Mouse (Mus musculus) heart, embryonic 14.5 days (tissue): ENCODE measurements around the gene Gm17662. TPM values are rescaled to one million over a fixed set of nuclear protein-coding genes. Genes with fewer than 3 reads are reported as not detected.

Experiments
- ATAC-seq: fragments of 200-750 bp; cut with Nextera tagmentation; 2 replicates; pipeline ENCODE4 v1.8.0; 2017; ENCODE audit warnings: low read depth, moderate TSS enrichment; ENCODE audit not compliant: insufficient number of reproducible peaks, insufficient read depth, low FRiP score
- H3K27ac ChIP-seq, 2 experiments: fragments of 200-500 bp in 1 of 2; fragments of 300-500 bp in 1 of 2; sonication (generic) in 1 of 2; replicated peaks in 1 of 2; 2 replicates each; pipeline ENCODE4 v1.5.1; 2012 to 2014; ENCODE audit warnings: low read depth in 2 of 2, low read length in 2 of 2, control low read depth in 1 of 2, mild to moderate bottlenecking in 1 of 2, mixed read lengths in 1 of 2; ENCODE audit not compliant: control insufficient read depth in 1 of 2, insufficient read depth in 1 of 2
- H3K27me3 ChIP-seq: fragments of 300-500 bp; sonication (generic); 2 replicates; pipeline ENCODE4 v1.6.1; 2014; ENCODE audit warnings: mild to moderate bottlenecking, low read length, control low read depth; ENCODE audit not compliant: control insufficient read depth, insufficient read depth
- H3K36me3 ChIP-seq: fragments of 300-500 bp; sonication (generic); 2 replicates; pipeline ENCODE4 v1.6.1; 2014; ENCODE audit warnings: mild to moderate bottlenecking, control low read depth, low read length, mixed read lengths; ENCODE audit not compliant: control insufficient read depth, insufficient read depth
- H3K4me1 ChIP-seq, 2 experiments: fragments of 200-500 bp in 1 of 2; fragments of 300-500 bp in 1 of 2; sonication (generic) in 1 of 2; 2 replicates each; pipeline ENCODE4 v1.6.1; 2012 to 2014; ENCODE audit warnings: low read length in 2 of 2, control low read depth in 1 of 2, mixed read lengths in 1 of 2; ENCODE audit not compliant: control insufficient read depth in 2 of 2, insufficient read depth in 2 of 2
- H3K4me2 ChIP-seq: fragments of 300-500 bp; sonication (generic); 2 replicates; pipeline ENCODE4 v1.6.1; 2014; ENCODE audit warnings: mild to moderate bottlenecking, low read length
- H3K4me3 ChIP-seq, 2 experiments: fragments of 200-500 bp in 1 of 2; fragments of 300-500 bp in 1 of 2; sonication (generic) in 1 of 2; 2 replicates each; pipeline ENCODE4 v1.5.1; 2012 to 2014; ENCODE audit warnings: low read length in 2 of 2, mild to moderate bottlenecking in 2 of 2, control low read depth in 1 of 2, low read depth in 1 of 2, moderate library complexity in 1 of 2; ENCODE audit not compliant: control insufficient read depth in 1 of 2, insufficient read depth in 1 of 2
- H3K9ac ChIP-seq: fragments of 300-500 bp; sonication (generic); 2 replicates; pipeline ENCODE4 v1.6.1; 2014; ENCODE audit warnings: mild to moderate bottlenecking, low read length
- H3K9me3 ChIP-seq: fragments of 300-500 bp; sonication (generic); 2 replicates; pipeline ENCODE4 v1.6.1; 2016; ENCODE audit warnings: low read length, control low read depth; ENCODE audit not compliant: control insufficient read depth
- WGBS: fragments of 180-500 bp; shearing (Covaris S2); extraction: QIAGEN DNeasy Blood & Tissue Kit; methylation state at CpG from one replicate; pipeline ENCODE4 v1.1.7; 2014; 5-methylcytosine and 5-hydroxymethylcytosine counted together
- polyA plus RNA-seq: library from polyadenylated mRNA; unstranded; fragments of >200 nt; fragmentation: Nextera tagmentation; extraction: Ambion mirVana; gene quantifications from 2 replicates; pipeline ENCODE4 v1.2.1, GENCODE M21; 2014

The Gm17662 gene
- polyA plus RNA-seq, 1 experiment from 2014 or later: not detected

DNA sequence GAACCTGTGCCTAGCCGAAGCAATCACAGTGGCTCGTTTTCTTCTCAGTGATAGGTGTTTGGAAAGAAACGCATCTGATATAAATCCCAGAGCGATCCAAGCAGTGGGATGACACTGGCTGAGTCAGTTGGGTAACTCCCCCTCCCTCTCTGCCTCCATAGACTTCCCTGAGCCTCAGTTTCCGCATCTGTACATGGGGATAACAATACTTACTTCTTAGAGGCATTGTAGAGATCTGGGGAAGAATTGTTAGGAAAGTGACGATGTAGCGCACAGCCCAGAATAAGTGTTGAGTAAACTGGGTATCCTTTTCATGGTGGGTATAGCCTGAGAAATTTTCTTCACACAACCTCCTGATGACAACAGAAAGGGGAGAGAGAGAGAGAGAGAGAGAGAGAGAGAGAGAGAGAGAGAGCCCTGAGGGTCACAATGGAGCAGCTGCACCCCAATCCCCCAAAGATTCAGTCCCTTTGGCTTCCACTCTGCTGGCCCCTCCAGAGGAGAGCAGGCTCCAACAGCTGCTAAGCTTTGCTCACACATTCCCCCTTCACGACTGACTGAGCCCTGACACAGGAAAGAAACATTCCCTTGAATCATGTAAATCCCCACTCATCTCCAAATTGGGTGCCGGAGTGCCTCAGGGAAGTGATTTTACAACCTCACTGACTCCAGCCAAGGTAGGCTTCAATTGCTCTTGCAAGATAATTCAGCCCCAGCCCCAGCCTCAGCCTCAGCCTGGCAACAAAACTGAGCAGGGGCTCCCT, 31.6 kb downstream of the Gm17662 start:
- Histone ChIP-seq H3K36me3 (no peaks in the 10 kb centered on the region), H3K9me3 (no peaks in the 10 kb centered on the region), H3K4me3 (no peak overlapping the region), H3K4me1 (peaks cover 0 to 6% of the 10 kb centered on the region in 2 experiments; a peak in 3 of 4 replicates), H3K27ac (no peak overlapping the region), H3K27me3 (0 out of 2 replicates have a peak, but pooled peaks cover 3% of the 10 kb centered on the region), H3K9ac (no peak overlapping the region), H3K4me2 (no peak overlapping the region)
- no peak for ATAC-seq
- 68% methylated on average over 9 of the region's 9 CpGs for WGBS

DNA sequence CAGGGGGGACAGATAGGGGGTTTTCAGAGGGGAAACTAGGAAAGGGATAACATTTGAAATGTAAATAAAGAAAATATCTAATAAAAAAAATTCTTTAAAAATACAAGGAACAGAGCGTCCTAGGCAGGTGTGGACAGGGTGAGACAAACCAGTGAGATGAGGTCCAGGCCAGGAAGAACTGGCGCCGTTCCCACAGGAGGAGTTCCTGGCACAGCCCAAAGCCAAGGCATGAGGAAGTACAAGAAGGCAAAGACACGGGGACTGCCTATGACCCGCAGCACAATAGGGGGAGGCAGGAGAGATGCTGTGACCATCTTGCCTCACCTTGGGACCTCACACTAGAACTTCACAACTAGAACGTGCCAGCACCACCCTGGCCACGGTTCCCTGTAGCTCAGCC, 34.6 kb downstream of the Gm17662 start:
- Histone ChIP-seq H3K4me2 (no peak overlapping the region), H3K4me1 (peaks cover 0 to 4% of the 10 kb centered on the region in 2 experiments; a peak in 2 of 4 replicates), H3K27ac (no peak overlapping the region), H3K9ac (no peak overlapping the region), H3K27me3 (0 out of 2 replicates have a peak, but pooled peaks cover 3% of the 10 kb centered on the region), H3K4me3 (no peak overlapping the region), H3K9me3 (no peaks in the 10 kb centered on the region), H3K36me3 (no peaks in the 10 kb centered on the region)
- WGBS: 44% methylated on average over 7 of the region's 7 CpGs
- ATAC-seq: peak; percentile 71

DNA sequence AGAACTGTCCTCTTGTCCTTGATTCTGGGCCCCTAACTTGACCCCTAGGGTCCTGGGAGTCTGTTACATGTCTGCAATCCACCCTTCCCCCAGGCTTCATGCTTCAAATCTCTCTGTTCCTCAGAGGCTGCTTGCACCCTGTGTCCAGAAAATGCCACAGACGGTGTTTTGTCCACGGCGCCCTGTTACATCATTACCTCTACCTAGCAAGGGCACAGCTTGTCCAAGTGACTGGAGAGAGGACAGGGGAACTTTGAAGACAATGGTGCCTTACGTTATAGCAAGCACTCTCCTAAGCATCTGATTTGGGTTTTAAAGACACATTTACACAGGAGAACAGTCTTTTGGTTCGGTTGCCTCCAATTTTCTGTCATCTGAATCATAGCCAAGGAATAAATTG, 36.5 kb downstream of the Gm17662 start:
- Histone ChIP-seq H3K36me3 (no peaks in the 10 kb centered on the region), H3K4me2 (no peak overlapping the region), H3K27ac (no peak overlapping the region), H3K27me3 (0 out of 2 replicates have a peak, but pooled peaks cover 3% of the 10 kb centered on the region), H3K9me3 (peaks cover 3% of the 10 kb centered on the region; the same call in 1 of the 2 replicates), H3K4me3 (no peak overlapping the region), H3K9ac (no peak overlapping the region), H3K4me1 (peaks cover 0 to 4% of the 10 kb centered on the region in 2 experiments; a peak in 2 of 4 replicates)
- no peak for ATAC-seq
- 80% methylated on average over 5 of the region's 5 CpGs for WGBS

DNA sequence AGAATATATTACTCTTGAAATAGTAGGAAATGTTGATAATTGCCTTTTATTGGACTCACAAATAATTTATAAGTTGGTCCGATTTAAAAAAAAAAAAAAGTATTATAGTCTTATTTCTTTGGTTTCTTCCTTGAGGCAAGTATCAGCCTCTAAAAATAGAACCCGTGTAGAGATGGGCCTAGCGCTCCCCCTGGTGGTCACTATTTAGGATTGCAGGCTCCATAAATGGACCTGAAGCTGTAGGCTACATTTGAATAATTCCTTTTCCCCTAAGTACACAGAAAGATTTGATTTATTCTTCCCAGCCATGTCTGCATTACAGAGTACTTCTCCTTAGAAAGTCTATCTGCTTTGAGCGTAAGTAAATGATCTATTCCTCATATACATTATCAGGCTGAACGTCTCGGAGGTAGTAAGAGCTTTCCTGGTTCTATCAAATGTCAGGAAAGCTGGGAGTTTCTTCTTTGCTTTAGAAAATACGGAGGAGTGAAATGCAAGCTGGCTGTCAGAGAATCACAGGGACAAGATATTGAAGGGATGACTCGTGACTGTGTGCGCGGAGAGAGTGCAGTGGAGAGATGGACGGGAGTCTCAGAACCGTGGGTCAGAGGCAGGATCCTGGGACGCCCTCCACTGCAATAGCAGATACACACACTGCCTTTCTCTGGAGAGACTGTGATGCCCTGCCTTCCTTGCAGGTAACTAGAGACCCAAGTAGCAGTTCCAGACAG, 37.0 kb downstream of the Gm17662 start:
- H3K36me3 ChIP-seq: no peaks in the 10 kb centered on the region
- 50% methylated on average over 13 of the region's 13 CpGs for WGBS
- peaks cover 3% of the 10 kb centered on the region; the same call in 1 of the 2 replicates for H3K9me3 ChIP-seq
- H3K27ac ChIP-seq: no peak overlapping the region
- H3K27me3 ChIP-seq: 0 out of 2 replicates have a peak, but pooled peaks cover 3% of the 10 kb centered on the region
- ATAC-seq: no peak
- no peak overlapping the region for H3K4me3 ChIP-seq
- no peak overlapping the region for H3K9ac ChIP-seq
- peaks cover 0 to 4% of the 10 kb centered on the region in 2 experiments; a peak in 2 of 4 replicates for H3K4me1 ChIP-seq
- no peak overlapping the region for H3K4me2 ChIP-seq

DNA sequence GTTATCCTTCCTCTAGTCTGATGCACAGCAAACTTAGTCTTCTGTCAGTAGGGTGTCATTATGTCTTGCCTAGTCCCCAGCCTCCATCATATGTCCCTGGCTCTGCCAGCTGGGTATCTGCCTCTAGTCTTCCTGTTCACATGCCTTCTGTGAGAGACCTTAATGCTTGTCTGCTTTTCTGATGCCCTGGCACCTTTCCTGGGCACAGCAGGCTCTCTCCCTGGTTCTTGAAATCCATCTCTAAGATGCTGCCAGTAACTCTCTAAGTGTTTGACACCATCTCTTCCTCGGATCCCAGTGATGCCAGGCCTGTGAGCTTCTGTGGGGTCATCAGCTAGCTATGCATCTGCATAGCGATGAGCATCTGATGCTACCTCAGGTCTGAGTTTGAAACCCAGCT, 45.7 kb downstream of the Gm17662 start:
- Histone ChIP-seq H3K36me3 (no peaks in the 10 kb centered on the region), H3K9ac (no peak overlapping the region), H3K27me3 (no peaks in the 10 kb centered on the region), H3K4me3 (no peak overlapping the region), H3K9me3 (no peaks in the 10 kb centered on the region), H3K27ac (no peak overlapping the region), H3K4me1 (no peaks in the 10 kb centered on the region), H3K4me2 (no peak overlapping the region)
- whole genome bisulfite sequencing: 77% methylated on average over 2 of the region's 2 CpGs
- ATAC-seq: no peak

DNA sequence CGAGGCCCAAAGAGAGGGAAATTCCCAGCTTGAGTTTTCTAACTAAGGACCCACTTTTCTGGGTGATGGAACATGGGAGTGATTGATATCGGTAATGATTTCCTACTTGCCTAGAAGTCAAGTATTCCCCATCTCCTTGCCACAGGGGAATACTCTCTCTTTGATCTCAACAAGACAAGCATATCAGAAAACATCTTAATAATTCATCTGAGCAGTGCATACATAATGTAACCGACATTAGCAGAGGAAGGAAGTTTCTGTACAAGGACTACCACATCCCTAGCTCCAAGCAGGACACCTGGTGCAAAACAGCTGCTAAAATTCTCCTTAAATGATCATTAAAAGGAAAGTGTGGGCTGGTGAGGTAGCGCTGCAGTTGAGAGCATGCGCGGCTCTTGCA, 47.9 kb downstream of the Gm17662 start:
- no peaks in the 10 kb centered on the region for H3K9me3 ChIP-seq
- no peak for ATAC-seq
- WGBS: 87% methylated on average over 6 of the region's 6 CpGs
- no peak overlapping the region for H3K9ac ChIP-seq
- H3K27ac ChIP-seq: no peak overlapping the region
- H3K4me2 ChIP-seq: no peak overlapping the region
- H3K4me1 ChIP-seq: no peaks in the 10 kb centered on the region
- H3K27me3 ChIP-seq: no peaks in the 10 kb centered on the region
- H3K4me3 ChIP-seq: no peak overlapping the region
- no peaks in the 10 kb centered on the region for H3K36me3 ChIP-seq
